Mouse (Mus musculus) liver, adult 2 months (tissue): ENCODE data around the gene Mrpl52. TPM values are rescaled to one million over a fixed set of nuclear protein-coding genes. Genes with fewer than 3 reads are reported as not detected.
A peak's percentile ranks its signal among the peaks of the same experiment; 100 is the strongest.

Experiments used
- DNase-seq: peaks from one replicate; pipeline ENCODE4 v3.0.0-alpha.2; 2011; ENCODE audit warnings: low read depth, low spot score; ENCODE audit errors: extremely low read depth
- H3K27ac ChIP-seq: fragments of 200-500 bp; replicated peaks from 2 replicates; pipeline ENCODE4 v1.5.1; 2012; ENCODE audit warnings: low read depth, mild to moderate bottlenecking, control low read depth, inconsistent platforms, low read length; ENCODE audit not compliant: insufficient read depth
- H3K27me3 ChIP-seq: fragments of 200-500 bp; 2 replicates; pipeline ENCODE4 v1.6.1; 2012; ENCODE audit warnings: mild to moderate bottlenecking, moderate library complexity, low read length, inconsistent platforms; ENCODE audit not compliant: control insufficient read depth, insufficient read depth
- H3K36me3 ChIP-seq: fragments of 200-500 bp; 2 replicates; pipeline ENCODE4 v1.6.1; 2012; ENCODE audit warnings: low read length, inconsistent platforms; ENCODE audit not compliant: control insufficient read depth, insufficient read depth
- H3K4me1 ChIP-seq: fragments of 200-500 bp; 2 replicates; pipeline ENCODE4 v1.6.1; 2011; ENCODE audit warnings: low read length; ENCODE audit not compliant: control insufficient read depth, insufficient read depth
- H3K4me3 ChIP-seq: fragments of 200-500 bp; 2 replicates; pipeline ENCODE4 v1.5.1; 2011; ENCODE audit warnings: low read depth, mild to moderate bottlenecking, control low read depth, low read length, moderate library complexity; ENCODE audit not compliant: insufficient read depth
- H3K79me2 ChIP-seq: fragments of 200-500 bp; 2 replicates; pipeline ENCODE4 v1.6.1; 2012; ENCODE audit warnings: inconsistent platforms, mild to moderate bottlenecking, low read length, moderate library complexity; ENCODE audit not compliant: control insufficient read depth, insufficient read depth
- H3K9ac ChIP-seq: fragments of 200-500 bp; 2 replicates; pipeline ENCODE4 v1.6.1; 2012; ENCODE audit warnings: low read depth, mild to moderate bottlenecking, control low read depth, inconsistent platforms, low read length
- CTCF ChIP-seq: fragments of 200-500 bp; IDR thresholded peaks from 2 replicates; pipeline ENCODE4 v1.5.1; 2011; ENCODE audit warnings: low read depth, low read length, control low read depth
- POLR2A ChIP-seq: fragments of 200-500 bp; IDR thresholded peaks from 2 replicates; pipeline ENCODE4 v1.6.1; 2011; ENCODE audit warnings: low read length, control low read depth; ENCODE audit not compliant: insufficient read depth; ENCODE audit errors: extremely low read depth
- WGBS: fragments of 180-500 bp; shearing (Covaris S2); methylation state at CpG from one replicate; pipeline ENCODE4 v1.1.7; 2018; 5-methylcytosine and 5-hydroxymethylcytosine counted together
- polyA plus RNA-seq: library from polyadenylated mRNA; depleted of rRNA; stranded (reverse); fragments of >200 nt; gene quantifications from 2 replicates; pipeline ENCODE4 v1.2.3, GENCODE M21; 2012
- total RNA-seq: library from RNA; depleted of rRNA; stranded (reverse); fragments of >200 nt; gene quantifications from 2 replicates; pipeline ENCODE4 v1.2.3, GENCODE M21; 2014

Mrpl52 gene
- total and polyA plus RNA-seq, 2 experiments, result 77.8 to 1,262 TPM

GRCm38 (mm10) chr14:54453566-54453965 is 26.9 kb downstream of the Mrpl52 start:
- DNase-seq, result no peak
- H3K27me3 ChIP-seq, result no peaks in the 10 kb centered on the region
- no peak overlapping the region for H3K27ac ChIP-seq
- no peak overlapping the region for H3K9ac ChIP-seq
- H3K79me2 ChIP-seq, result no peaks in the 10 kb centered on the region
- no peaks in the 10 kb centered on the region for H3K36me3 ChIP-seq
- H3K4me3 ChIP-seq, result no peak overlapping the region
- no peaks in the 10 kb centered on the region for H3K4me1 ChIP-seq
- no peak for TF ChIP-seq CTCF
- TF ChIP-seq POLR2A, result no peak
- WGBS, result 61% methylated on average over 9 of the region's 9 CpGs

GRCm38 (mm10) chr14:54454669-54455528 is 28.2 kb downstream of the Mrpl52 start:
- no peak for DNase-seq
- Histone ChIP-seq H3K4me1 (no peaks in the 10 kb centered on the region), H3K79me2 (no peaks in the 10 kb centered on the region), H3K9ac (no peak overlapping the region), H3K36me3 (no peaks in the 10 kb centered on the region), H3K27ac (no peak overlapping the region), H3K27me3 (no peaks in the 10 kb centered on the region), H3K4me3 (no peak overlapping the region)
- TF ChIP-seq POLR2A (no peak), CTCF (no peak)
- 75% methylated on average over 11 of the region's 11 CpGs for whole genome bisulfite sequencing

GRCm38 (mm10) chr14:54457907-54458569 is 31.3 kb downstream of the Mrpl52 start:
- H3K79me2 ChIP-seq, result no peaks in the 10 kb centered on the region
- TF ChIP-seq CTCF, result no peak
- TF ChIP-seq POLR2A, result no peak
- no peak overlapping the region for H3K27ac ChIP-seq
- H3K9ac ChIP-seq, result no peak overlapping the region
- no peaks in the 10 kb centered on the region for H3K4me1 ChIP-seq
- no peaks in the 10 kb centered on the region for H3K36me3 ChIP-seq
- 77% methylated on average over 14 of the region's 14 CpGs for WGBS
- no peak overlapping the region for H3K4me3 ChIP-seq
- no peak for DNase-seq
- no peaks in the 10 kb centered on the region for H3K27me3 ChIP-seq

GRCm38 (mm10) chr14:54462146-54462545 is 35.4 kb downstream of the Mrpl52 start:
- no peak overlapping the region for H3K27ac ChIP-seq
- no peak for TF ChIP-seq CTCF
- no peak for TF ChIP-seq POLR2A
- H3K4me3 ChIP-seq, result no peak overlapping the region
- H3K4me1 ChIP-seq, result peaks cover 5% of the 10 kb centered on the region
- 38% methylated on average over 4 of the region's 4 CpGs for WGBS
- no peaks in the 10 kb centered on the region for H3K79me2 ChIP-seq
- H3K27me3 ChIP-seq, result no peaks in the 10 kb centered on the region
- DNase-seq, result peak; percentile 90
- no peaks in the 10 kb centered on the region for H3K36me3 ChIP-seq
- H3K9ac ChIP-seq, result no peak overlapping the region

GRCm38 (mm10) chr14:54463108-54463958 is 36.6 kb downstream of the Mrpl52 start:
- Histone ChIP-seq H3K9ac (peak overlapping the region; percentile 21; the same call in 1 of the 2 replicates), H3K36me3 (peaks cover 11% of the 10 kb centered on the region; the same call in 1 of the 2 replicates), H3K4me1 (peaks cover 5% of the 10 kb centered on the region), H3K27me3 (no peaks in the 10 kb centered on the region), H3K27ac (peak overlapping the region; percentile 62), H3K79me2 (no peaks in the 10 kb centered on the region), H3K4me3 (peak overlapping the region; percentile 95)
- no peak for DNase-seq
- TF ChIP-seq CTCF, result no peak
- TF ChIP-seq POLR2A, result no peak
- 16% methylated on average over 12 of the region's 12 CpGs for WGBS
